Mouse (Mus musculus) embryonic facial prominence, embryonic 12.5 days (tissue): ENCODE results near the gene Gm29609. TPM values are rescaled to one million over a fixed set of nuclear protein-coding genes. Genes with fewer than 3 reads are reported as not detected.
"Not testable (repeated sequence)": the region's sequence is repeated elsewhere in the genome, so short reads cannot be mapped to it uniquely, and the experiment has no call there.

Experiments
- ATAC-seq: fragments of 200-750 bp; cut with Nextera tagmentation; 2 replicates; pipeline ENCODE4 v1.8.0; 2017; ENCODE audit not compliant: insufficient number of reproducible peaks, insufficient read depth, low FRiP score, low TSS enrichment
- H3K27ac ChIP-seq: fragments of 300-500 bp; sonication (generic); 2 replicates; pipeline ENCODE4 v1.5.1; 2016; ENCODE audit warnings: mild to moderate bottlenecking
- H3K27me3 ChIP-seq: fragments of 300-500 bp; sonication (generic); 2 replicates; pipeline ENCODE4 v1.6.1; 2016; ENCODE audit warnings: mild to moderate bottlenecking, moderate library complexity
- H3K36me3 ChIP-seq: fragments of 300-500 bp; sonication (generic); 2 replicates; pipeline ENCODE4 v1.6.1; 2016; ENCODE audit warnings: mild to moderate bottlenecking
- H3K4me1 ChIP-seq: fragments of 300-500 bp; sonication (generic); 2 replicates; pipeline ENCODE4 v1.6.1; 2016
- H3K4me2 ChIP-seq: fragments of 300-500 bp; sonication (generic); replicated peaks from 2 replicates; pipeline ENCODE4 v1.6.1; 2016; ENCODE audit warnings: mild to moderate bottlenecking, moderate library complexity
- H3K4me3 ChIP-seq: fragments of 300-500 bp; sonication (generic); 2 replicates; pipeline ENCODE4 v1.5.1; 2016; ENCODE audit warnings: mild to moderate bottlenecking
- H3K9ac ChIP-seq: fragments of 300-500 bp; sonication (generic); 2 replicates; pipeline ENCODE4 v1.6.1; 2016; ENCODE audit warnings: mild to moderate bottlenecking, moderate library complexity
- H3K9me3 ChIP-seq: fragments of 300-500 bp; sonication (generic); 2 replicates; pipeline ENCODE4 v1.6.1; 2016; ENCODE audit warnings: mild to moderate bottlenecking, moderate library complexity
- WGBS: fragments of 180-500 bp; shearing (Covaris S2); methylation state at CpG from one replicate; pipeline ENCODE4 v1.1.7; 2016; 5-methylcytosine and 5-hydroxymethylcytosine counted together
- polyA plus RNA-seq: library from polyadenylated mRNA; unstranded; fragments of >200 nt; fragmentation: Nextera tagmentation; extraction: Ambion mirVana; gene quantifications from 2 replicates; pipeline ENCODE4 v1.2.1, GENCODE M21; 2016

Gene Gm29609
- polyA plus RNA-seq = 1.3 and 2.3 TPM in 2 replicates

GRCm38 (mm10) chr5:31179766-31180630 is at the start of gene Gm29609, which contains the start of gene Gtf3c2:
Gene Gm29609 (minus strand): TSS chr5:31179911.
Gene Gtf3c2 (minus strand): TSS chr5:31180144.
- peaks cover 2% of the 10 kb centered on the region; the same call in 1 of the 2 replicates for H3K36me3 ChIP-seq
- peaks cover 10% of the 10 kb centered on the region; the same call in 1 of the 2 replicates for H3K4me1 ChIP-seq
- peak; percentile 96 for ATAC-seq
- WGBS = under 1% methylated on average over 59 of the region's 59 CpGs
- no peaks in the 10 kb centered on the region for H3K27me3 ChIP-seq
- peak within 1 kb of the TSS; percentile 84 for H3K4me3 ChIP-seq
- H3K9me3 ChIP-seq = no peaks in the 10 kb centered on the region
- H3K4me2 ChIP-seq = peak within 1 kb of the TSS; percentile 96
- peak within 1 kb of the TSS; percentile 69 for H3K9ac ChIP-seq
- peak within 1 kb of the TSS; percentile 97 for H3K27ac ChIP-seq

- 81% methylated on average over 1 of the region's 1 CpGs for WGBS
- H3K36me3 ChIP-seq = no peaks in the 10 kb centered on the region
- no peak overlapping the region for H3K27ac ChIP-seq
- H3K9ac ChIP-seq = no peak overlapping the region
- H3K4me1 ChIP-seq = no peaks in the 10 kb centered on the region
- H3K27me3 ChIP-seq = no peaks in the 10 kb centered on the region
- no peaks in the 10 kb centered on the region for H3K9me3 ChIP-seq
- H3K4me2 ChIP-seq = no peak overlapping the region
- ATAC-seq = no peak
- no peak overlapping the region for H3K4me3 ChIP-seq
These were observed 46.9 kb upstream of the Gm29609 start for GRCm38 (mm10) chr5:31226641-31227040.

GRCm38 (mm10) chr5:31222696-31223095 is 43.0 kb upstream of the Gm29609 start:
- WGBS = 90% methylated on average over 9 of the region's 9 CpGs
- no peaks in the 10 kb centered on the region for H3K36me3 ChIP-seq
- H3K4me3 ChIP-seq = no peak overlapping the region
- H3K9me3 ChIP-seq = no peaks in the 10 kb centered on the region
- H3K4me2 ChIP-seq = no peak overlapping the region
- H3K27ac ChIP-seq = no peak overlapping the region
- H3K27me3 ChIP-seq = no peaks in the 10 kb centered on the region
- peaks cover 6% of the 10 kb centered on the region for H3K4me1 ChIP-seq
- H3K9ac ChIP-seq = no peak overlapping the region
- no peak for ATAC-seq

- Histone ChIP-seq H3K36me3 (no peaks in the 10 kb centered on the region), H3K4me2 (peak overlapping the region; percentile 82), H3K27me3 (no peaks in the 10 kb centered on the region), H3K9me3 (no peaks in the 10 kb centered on the region), H3K4me1 (peaks cover 6% of the 10 kb centered on the region), H3K4me3 (peak overlapping the region; percentile 100), H3K9ac (peak overlapping the region; percentile 92), H3K27ac (peak overlapping the region; percentile 94)
- no peak for ATAC-seq
- whole genome bisulfite sequencing = 13% methylated on average over 11 of the region's 11 CpGs
These were observed 41.7 kb upstream of the Gm29609 start for GRCm38 (mm10) chr5:31221304-31221945.

- Histone ChIP-seq H3K4me3 (peak within 1 kb of the TSS; percentile 100), H3K36me3 (no peaks in the 10 kb centered on the region), H3K4me2 (peak within 1 kb of the TSS; percentile 82), H3K27ac (peak within 1 kb of the TSS; percentile 94), H3K4me1 (peaks cover 6% of the 10 kb centered on the region), H3K9me3 (no peaks in the 10 kb centered on the region), H3K27me3 (no peaks in the 10 kb centered on the region), H3K9ac (peak within 1 kb of the TSS; percentile 92)
- under 1% methylated on average over 70 of the region's 70 CpGs for WGBS
- peak; percentile 92 for ATAC-seq
These were observed 41.0 kb upstream of the Gm29609 start, which contains the start of gene Ppm1g for GRCm38 (mm10) chr5:31220448-31221303. Gene Ppm1g (minus strand): TSS chr5:31220687.

GRCm38 (mm10) chr5:31219911-31220447 is 40.3 kb upstream of the Gm29609 start:
- H3K9ac ChIP-seq = peak overlapping the region; percentile 92
- no peaks in the 10 kb centered on the region for H3K9me3 ChIP-seq
- peak overlapping the region; percentile 94 for H3K27ac ChIP-seq
- peak overlapping the region; percentile 100 for H3K4me3 ChIP-seq
- under 1% methylated on average over 40 of the region's 40 CpGs for WGBS
- no peaks in the 10 kb centered on the region for H3K36me3 ChIP-seq
- H3K4me2 ChIP-seq = peak overlapping the region; percentile 82
- H3K4me1 ChIP-seq = peaks cover 6% of the 10 kb centered on the region
- peak; percentile 74 for ATAC-seq
- H3K27me3 ChIP-seq = no peaks in the 10 kb centered on the region

- Histone ChIP-seq H3K9me3 (no peaks in the 10 kb centered on the region), H3K4me3 (peak overlapping the region; percentile 100), H3K36me3 (no peaks in the 10 kb centered on the region), H3K9ac (peak overlapping the region; percentile 92), H3K27me3 (no peaks in the 10 kb centered on the region), H3K27ac (peak overlapping the region; percentile 94), H3K4me2 (peak overlapping the region; percentile 82), H3K4me1 (peaks cover 6% of the 10 kb centered on the region)
- 2% methylated on average over 11 of the region's 11 CpGs for WGBS
- no peak for ATAC-seq
These were observed 39.8 kb upstream of the Gm29609 start for GRCm38 (mm10) chr5:31219474-31219873.

GRCm38 (mm10) chr5:31219070-31219469 is 39.4 kb upstream of the Gm29609 start:
- Histone ChIP-seq H3K27me3 (no peaks in the 10 kb centered on the region), H3K27ac (no peak overlapping the region), H3K4me1 (peaks cover 6% of the 10 kb centered on the region), H3K4me2 (peak overlapping the region; percentile 82), H3K9ac (no peak overlapping the region), H3K4me3 (peak overlapping the region; percentile 100), H3K36me3 (no peaks in the 10 kb centered on the region), H3K9me3 (no peaks in the 10 kb centered on the region)
- 0% methylated on average over 2 of the region's 2 CpGs for WGBS
- no peak for ATAC-seq

GRCm38 (mm10) chr5:31218294-31218693 is 38.6 kb upstream of the Gm29609 start:
- H3K4me2 ChIP-seq = no peak overlapping the region
- no peak overlapping the region for H3K4me3 ChIP-seq
- no peak overlapping the region for H3K9ac ChIP-seq
- WGBS = 74% methylated on average over 7 of the region's 7 CpGs
- no peak for ATAC-seq
- no peak overlapping the region for H3K27ac ChIP-seq
- H3K4me1 ChIP-seq = peaks cover 6% of the 10 kb centered on the region
- H3K9me3 ChIP-seq = no peaks in the 10 kb centered on the region
- H3K36me3 ChIP-seq = no peaks in the 10 kb centered on the region
- no peaks in the 10 kb centered on the region for H3K27me3 ChIP-seq

- H3K9me3 ChIP-seq, H3K4me2 ChIP-seq, H3K36me3 ChIP-seq, H3K9ac ChIP-seq, H3K27me3 ChIP-seq, H3K27ac ChIP-seq, ATAC-seq, H3K4me3 ChIP-seq, H3K4me1 ChIP-seq: not testable (repeated sequence)
- 90% methylated on average over 6 of the region's 6 CpGs for WGBS
These were observed 36.8 kb upstream of the Gm29609 start for GRCm38 (mm10) chr5:31216554-31216953.

GRCm38 (mm10) chr5:31204421-31204820 is 24.7 kb upstream of the Gm29609 start:
- no peak for ATAC-seq
- no peaks in the 10 kb centered on the region for H3K27me3 ChIP-seq
- H3K4me3 ChIP-seq = no peak overlapping the region
- no peak overlapping the region for H3K4me2 ChIP-seq
- no peak overlapping the region for H3K9ac ChIP-seq
- peaks cover 15% of the 10 kb centered on the region; the same call in 1 of the 2 replicates for H3K4me1 ChIP-seq
- peaks cover 63% of the 10 kb centered on the region for H3K36me3 ChIP-seq
- WGBS = 92% methylated on average over 6 of the region's 6 CpGs
- H3K9me3 ChIP-seq = peaks cover 4% of the 10 kb centered on the region; the same call in 1 of the 2 replicates
- H3K27ac ChIP-seq = no peak overlapping the region
